Mouse (Mus musculus): ENCODE measurements at regions not wholly inside any gene's neighbourhood (a gene's known extent, or its start where the extent isn't known, plus 50 kb on each side); places are given as distances from the start of the nearest gene placed in this dataset.

DNA sequence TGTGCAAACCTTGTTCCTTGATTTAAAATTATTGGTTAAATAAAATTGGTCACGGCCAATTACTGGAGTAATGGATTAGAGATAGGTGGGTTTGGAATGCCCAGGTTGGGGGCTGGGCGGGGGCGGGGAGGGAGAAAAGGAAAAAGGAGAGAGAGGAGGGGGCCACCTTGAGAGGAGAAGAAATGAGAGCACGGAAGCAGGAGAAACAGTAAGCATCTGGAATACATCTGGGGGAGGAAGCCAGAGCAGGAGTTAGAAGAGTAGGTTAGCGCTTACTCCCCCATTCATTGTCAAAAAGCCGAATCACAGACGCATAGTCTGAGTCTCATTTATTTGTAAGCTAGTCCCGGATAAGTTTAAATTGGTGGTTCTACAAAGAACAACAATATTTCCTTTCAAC lies 50.8 kb upstream of the Tbl1xr1 start:
- H3K27me3 ChIP-seq (ENCODE audit: control insufficient read depth in 1 of 2, insufficient read depth in 2 of 2, low read length in 2 of 2) = no peaks in the 10 kb centered on the region
- H3K27ac ChIP-seq (ENCODE audit: control insufficient read depth, low read depth, low read length) = no peak overlapping the region
- no peaks in the 10 kb centered on the region for H3K9me3 ChIP-seq (replicated peaks; ENCODE audit: insufficient read depth, low read length)

More for the DNA sequence above, 50.8 kb upstream of the Tbl1xr1 start:
- Histone ChIP-seq H3K4me3 (ENCODE audit: control insufficient read depth in 1 of 2, insufficient read depth in 1 of 2, low read depth in 2 of 2, low read length in 2 of 2) (no peak overlapping the region), H3K9ac (ENCODE audit: control insufficient read depth, low read depth, low read length, poor library complexity, severe bottlenecking) (no peak overlapping the region), H3K36me3 (ENCODE audit: control insufficient read depth in 1 of 2, insufficient read depth in 2 of 2, low read length in 2 of 2) (no peaks in the 10 kb centered on the region), H3K4me1 (ENCODE audit: control insufficient read depth in 1 of 2, insufficient read depth in 2 of 2, low read length in 2 of 2) (peaks cover 0 to 2% of the 10 kb centered on the region in 2 experiments; a peak in 1 of 4 replicates), H3K79me2 (ENCODE audit: control insufficient read depth, insufficient read depth, low read length, poor library complexity) (no peaks in the 10 kb centered on the region)
- no peak for DNase-seq (ENCODE audit: low read depth, low spot score)
- TF ChIP-seq KAT2A (conservative IDR thresholded peaks at IDR 0.05; ENCODE audit: low read depth, low read length) (no peak), ZMIZ1 (IDR thresholded peaks at IDR 0.05; ENCODE audit: low read depth, low read length) (no peak), ETS1 (IDR thresholded peaks at IDR 0.05; ENCODE audit: low read depth, low read length) (no peak), HCFC1 (IDR thresholded peaks at IDR 0.05; ENCODE audit: low read depth, low read length) (no peak), MYB (IDR thresholded peaks at IDR 0.05; ENCODE audit: low read depth, low read length) (no peak), MXI1 (IDR thresholded peaks at IDR 0.05; ENCODE audit: low read depth, low read length) (no peak), MAFK (IDR thresholded peaks at IDR 0.05; ENCODE audit: borderline replicate concordance, low read depth, low read length) (no peak), POLR2AphosphoS2 (IDR thresholded peaks at IDR 0.05; ENCODE audit: low read length) (no peak), MEF2A (IDR thresholded peaks at IDR 0.05; ENCODE audit: extremely low read depth, insufficient replicate concordance, low read depth, low read length, poor library complexity, severe bottlenecking) (no peak), USF1 (IDR thresholded peaks at IDR 0.05; ENCODE audit: low read depth, low read length) (no peak), BHLHE40 (IDR thresholded peaks at IDR 0.05; ENCODE audit: borderline replicate concordance, low read depth, low read length) (no peak), USF2 (IDR thresholded peaks at IDR 0.05; ENCODE audit: borderline replicate concordance in 1 of 2, insufficient read depth in 1 of 2, low read depth in 1 of 2, low read length in 2 of 2) (no peak), TAL1 (IDR thresholded peaks at IDR 0.05; ENCODE audit: low read length) (no peak), RAD21 (IDR thresholded peaks at IDR 0.05; ENCODE audit: low read depth, low read length) (no peak), MYC (IDR thresholded peaks at IDR 0.05; ENCODE audit: low read depth, low read length) (no peak), GABPA (IDR thresholded peaks at IDR 0.05; ENCODE audit: low read depth, low read length) (no peak), GATA1 (IDR thresholded peaks at IDR 0.05; ENCODE audit: low read depth, low read length) (no peak)

Data from MEL (cell line).